Mouse (Mus musculus): ENCODE data around the gene Shank2. TPM values are rescaled to one million over a fixed set of nuclear protein-coding genes. Genes with fewer than 3 reads are reported as not detected.

Shank2 gene
- polyA plus RNA-seq, 1 experiment from 2014 or later, result 0.54 TPM

GRCm38 (mm10) chr7:144134699-144135098 is 133.0 kb downstream of the Shank2 start:
- H3K4me3 ChIP-seq (replicated peaks), result no peak overlapping the region
- H3K9ac ChIP-seq, result no peak overlapping the region
- no peak overlapping the region for H3K27ac ChIP-seq (replicated peaks)
- H3K27me3 ChIP-seq, result no peaks in the 10 kb centered on the region
- no peak for ATAC-seq (ENCODE audit: insufficient read depth)
- no peaks in the 10 kb centered on the region for H3K4me1 ChIP-seq (replicated peaks)
- WGBS (ENCODE audit: insufficient replicate concordance), result 81% methylated on average over 11 of the region's 11 CpGs
- no peak overlapping the region for H3K4me2 ChIP-seq
- no peaks in the 10 kb centered on the region for H3K9me3 ChIP-seq (replicated peaks)
- H3K36me3 ChIP-seq (replicated peaks), result no peaks in the 10 kb centered on the region

DNA sequence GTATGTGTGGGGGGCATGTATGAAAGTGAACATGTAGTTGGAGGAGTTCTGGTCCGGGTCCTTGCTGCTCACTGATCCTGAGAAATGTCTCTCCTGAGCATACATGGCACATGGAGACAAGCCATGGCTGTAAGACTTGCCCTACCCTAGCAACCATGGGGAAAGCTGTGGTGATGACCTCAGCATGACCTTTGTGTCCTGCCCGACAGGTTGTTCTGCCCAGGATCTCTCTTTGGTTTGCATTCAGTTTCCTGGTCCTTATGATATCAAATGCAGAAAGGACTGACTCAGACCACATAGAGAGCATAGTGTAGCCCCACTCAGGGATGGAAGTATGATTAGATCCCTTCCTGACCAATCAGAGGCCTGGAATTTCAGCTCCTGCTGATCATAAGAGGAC is 136.1 kb downstream of the Shank2 start:
- Histone ChIP-seq H3K4me1 (replicated peaks) (no peaks in the 10 kb centered on the region), H3K36me3 (replicated peaks) (no peaks in the 10 kb centered on the region), H3K4me2 (no peak overlapping the region), H3K9ac (no peak overlapping the region), H3K4me3 (replicated peaks) (no peak overlapping the region), H3K9me3 (replicated peaks) (no peaks in the 10 kb centered on the region), H3K27ac (replicated peaks) (no peak overlapping the region), H3K27me3 (no peaks in the 10 kb centered on the region)
- WGBS (ENCODE audit: insufficient replicate concordance), result 58% methylated on average over 2 of the region's 2 CpGs
- no peak for ATAC-seq (ENCODE audit: insufficient read depth)

DNA sequence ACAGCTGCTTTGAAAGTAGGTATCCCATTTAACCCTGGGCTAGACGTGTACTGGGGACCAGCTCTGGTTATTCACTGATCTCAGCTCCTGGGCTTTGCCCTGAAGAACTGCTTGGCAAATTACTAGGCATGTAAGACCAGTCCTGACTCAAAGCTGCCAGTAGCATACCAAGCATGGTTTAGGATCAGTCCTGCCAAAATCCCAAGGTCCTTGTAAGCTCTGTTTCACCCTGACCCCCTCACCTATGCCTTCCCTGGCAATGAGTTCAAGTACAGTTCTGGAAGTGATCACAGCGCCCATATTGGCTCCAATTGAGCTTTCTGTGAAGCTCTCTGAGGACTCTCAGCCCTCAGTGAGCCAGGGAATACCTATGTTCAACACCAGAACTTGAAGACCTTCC is 136.7 kb downstream of the Shank2 start:
- Histone ChIP-seq H3K27ac (replicated peaks) (no peak overlapping the region), H3K9ac (no peak overlapping the region), H3K4me3 (replicated peaks) (no peak overlapping the region), H3K36me3 (replicated peaks) (no peaks in the 10 kb centered on the region), H3K9me3 (replicated peaks) (no peaks in the 10 kb centered on the region), H3K4me1 (replicated peaks) (no peaks in the 10 kb centered on the region), H3K27me3 (no peaks in the 10 kb centered on the region), H3K4me2 (no peak overlapping the region)
- no peak for ATAC-seq (ENCODE audit: insufficient read depth)
- WGBS (ENCODE audit: insufficient replicate concordance), result 42% methylated on average over 2 of the region's 2 CpGs

GRCm38 (mm10) chr7:144139691-144140090 is 138.0 kb downstream of the Shank2 start:
- H3K9ac ChIP-seq, result no peak overlapping the region
- H3K4me1 ChIP-seq (replicated peaks), result no peaks in the 10 kb centered on the region
- no peak overlapping the region for H3K4me2 ChIP-seq
- H3K27me3 ChIP-seq, result no peaks in the 10 kb centered on the region
- H3K4me3 ChIP-seq (replicated peaks), result no peak overlapping the region
- H3K9me3 ChIP-seq (replicated peaks), result no peaks in the 10 kb centered on the region
- no peak for ATAC-seq (ENCODE audit: insufficient read depth)
- 61% methylated on average over 2 of the region's 2 CpGs for WGBS (ENCODE audit: insufficient replicate concordance)
- no peak overlapping the region for H3K27ac ChIP-seq (replicated peaks)
- H3K36me3 ChIP-seq (replicated peaks), result no peaks in the 10 kb centered on the region

GRCm38 (mm10) chr7:144140470-144140869 is 138.7 kb downstream of the Shank2 start:
- ATAC-seq (ENCODE audit: insufficient read depth), result no peak
- Histone ChIP-seq H3K27ac (replicated peaks) (no peak overlapping the region), H3K4me2 (no peak overlapping the region), H3K9ac (no peak overlapping the region), H3K9me3 (replicated peaks) (no peaks in the 10 kb centered on the region), H3K4me3 (replicated peaks) (no peak overlapping the region), H3K36me3 (replicated peaks) (no peaks in the 10 kb centered on the region), H3K27me3 (no peaks in the 10 kb centered on the region), H3K4me1 (replicated peaks) (no peaks in the 10 kb centered on the region)
- 54% methylated on average over 3 of the region's 3 CpGs for WGBS (ENCODE audit: insufficient replicate concordance)

DNA sequence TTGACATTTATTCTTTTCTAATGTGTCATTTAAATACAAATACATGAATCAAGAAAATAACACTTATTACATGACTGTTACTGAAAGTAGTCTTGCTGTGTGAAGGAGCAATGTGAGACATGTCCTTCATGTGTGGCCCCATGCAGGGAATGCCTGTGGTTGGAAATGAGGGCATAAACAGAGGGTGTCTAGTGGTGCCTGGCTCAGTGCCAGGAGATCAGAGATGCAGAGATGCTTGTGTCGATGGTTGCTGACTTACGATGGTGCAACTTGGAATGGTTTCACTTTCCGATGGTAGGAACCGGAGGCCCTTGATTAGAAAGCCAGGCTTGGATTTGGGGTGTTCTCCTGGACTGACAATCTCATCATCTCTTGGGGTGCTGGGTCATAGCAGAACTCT is 140.3 kb downstream of the Shank2 start:
- no peak for ATAC-seq (ENCODE audit: insufficient read depth)
- H3K9me3 ChIP-seq (replicated peaks), result no peaks in the 10 kb centered on the region
- H3K27me3 ChIP-seq, result no peaks in the 10 kb centered on the region
- H3K27ac ChIP-seq (replicated peaks), result no peak overlapping the region
- H3K9ac ChIP-seq, result no peak overlapping the region
- H3K4me2 ChIP-seq, result no peak overlapping the region
- no peaks in the 10 kb centered on the region for H3K4me1 ChIP-seq (replicated peaks)
- WGBS (ENCODE audit: insufficient replicate concordance), result 82% methylated on average over 4 of the region's 4 CpGs
- H3K4me3 ChIP-seq (replicated peaks), result no peak overlapping the region
- no peaks in the 10 kb centered on the region for H3K36me3 ChIP-seq (replicated peaks)

- H3K27me3 ChIP-seq, result no peaks in the 10 kb centered on the region
- ATAC-seq (ENCODE audit: insufficient read depth), result no peak
Measured at GRCm38 (mm10) chr7:144143941-144144340, 142.2 kb downstream of the Shank2 start.

GRCm38 (mm10) chr7:144148111-144148510 is 146.4 kb downstream of the Shank2 start:
- Histone ChIP-seq H3K9me3 (replicated peaks) (no peaks in the 10 kb centered on the region), H3K4me1 (replicated peaks) (no peaks in the 10 kb centered on the region), H3K4me2 (no peak overlapping the region), H3K9ac (no peak overlapping the region), H3K27ac (replicated peaks) (no peak overlapping the region), H3K36me3 (replicated peaks) (no peaks in the 10 kb centered on the region), H3K4me3 (replicated peaks) (no peak overlapping the region), H3K27me3 (no peaks in the 10 kb centered on the region)
- ATAC-seq (ENCODE audit: insufficient read depth), result no peak
- WGBS (ENCODE audit: insufficient replicate concordance), result 45% methylated on average over 4 of the region's 4 CpGs

More at GRCm38 (mm10) chr7:144143941-144144340, 142.2 kb downstream of the Shank2 start:
- H3K4me1 ChIP-seq (replicated peaks), result no peaks in the 10 kb centered on the region
- H3K36me3 ChIP-seq (replicated peaks), result no peaks in the 10 kb centered on the region
- no peak overlapping the region for H3K9ac ChIP-seq
- no peak overlapping the region for H3K27ac ChIP-seq (replicated peaks)
- H3K9me3 ChIP-seq (replicated peaks), result no peaks in the 10 kb centered on the region
- H3K4me3 ChIP-seq (replicated peaks), result no peak overlapping the region
- 46% methylated on average over 2 of the region's 2 CpGs for WGBS (ENCODE audit: insufficient replicate concordance)
- H3K4me2 ChIP-seq, result no peak overlapping the region

DNA sequence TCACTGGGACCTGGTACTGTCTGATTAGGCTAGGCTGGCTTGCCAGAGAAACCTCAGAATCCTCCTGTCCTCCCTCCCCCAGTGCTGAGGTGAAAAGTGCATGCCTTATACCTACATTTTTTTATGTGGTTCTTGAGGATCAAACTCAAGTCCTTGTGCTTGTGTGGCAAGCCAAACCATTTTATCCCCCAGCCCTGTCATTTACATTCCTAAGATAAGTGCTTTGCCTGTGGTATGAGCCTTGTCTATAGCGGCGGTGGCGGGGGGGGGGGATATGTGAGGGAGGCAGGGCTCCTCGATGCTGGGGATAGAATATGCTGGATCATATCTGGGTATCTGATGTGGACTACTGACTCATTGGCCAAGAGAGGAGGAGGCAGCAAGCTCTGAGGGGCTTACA is 151.4 kb downstream of the Shank2 start:
- H3K4me3 ChIP-seq (replicated peaks), result no peak overlapping the region
- H3K9me3 ChIP-seq (replicated peaks), result no peaks in the 10 kb centered on the region
- no peak overlapping the region for H3K9ac ChIP-seq
- H3K4me1 ChIP-seq (replicated peaks), result no peaks in the 10 kb centered on the region
- no peaks in the 10 kb centered on the region for H3K36me3 ChIP-seq (replicated peaks)
- no peak overlapping the region for H3K4me2 ChIP-seq
- no peak overlapping the region for H3K27ac ChIP-seq (replicated peaks)
- WGBS (ENCODE audit: insufficient replicate concordance), result 67% methylated on average over 4 of the region's 4 CpGs
- ATAC-seq (ENCODE audit: insufficient read depth), result no peak
- H3K27me3 ChIP-seq, result no peaks in the 10 kb centered on the region

- WGBS (ENCODE audit: insufficient replicate concordance), result 62% methylated on average over 8 of the region's 8 CpGs
Measured at GRCm38 (mm10) chr7:144153682-144154081, 152.0 kb downstream of the Shank2 start.

DNA sequence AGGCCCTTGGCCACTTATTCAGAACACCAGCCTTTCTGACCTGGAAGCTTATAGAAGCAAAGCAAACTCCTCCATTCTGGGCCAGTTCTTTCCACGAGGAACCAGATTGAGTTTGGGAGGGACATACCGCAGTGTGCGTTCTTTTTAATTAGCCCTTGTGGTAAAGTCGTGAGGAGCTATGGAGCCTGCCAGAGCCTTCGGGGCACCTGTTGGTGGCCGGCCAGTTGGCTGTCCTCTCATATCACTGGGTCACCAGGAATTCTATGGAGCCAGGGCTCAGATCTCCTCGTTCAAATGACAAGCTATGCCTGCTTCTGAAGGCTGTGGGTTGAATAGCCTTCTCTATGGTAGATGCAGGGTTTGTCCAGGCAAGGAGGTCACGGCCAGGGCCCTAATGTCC is 156.2 kb downstream of the Shank2 start:
- no peaks in the 10 kb centered on the region for H3K4me1 ChIP-seq (replicated peaks)
- no peak overlapping the region for H3K27ac ChIP-seq (replicated peaks)
- H3K27me3 ChIP-seq, result no peaks in the 10 kb centered on the region
- no peak overlapping the region for H3K4me3 ChIP-seq (replicated peaks)
- no peak for ATAC-seq (ENCODE audit: insufficient read depth)
- H3K9me3 ChIP-seq (replicated peaks), result no peaks in the 10 kb centered on the region
- 73% methylated on average over 8 of the region's 8 CpGs for WGBS (ENCODE audit: insufficient replicate concordance)
- no peaks in the 10 kb centered on the region for H3K36me3 ChIP-seq (replicated peaks)
- H3K4me2 ChIP-seq, result no peak overlapping the region
- no peak overlapping the region for H3K9ac ChIP-seq

More at GRCm38 (mm10) chr7:144153682-144154081, 152.0 kb downstream of the Shank2 start:
- Histone ChIP-seq H3K36me3 (replicated peaks) (no peaks in the 10 kb centered on the region), H3K27ac (replicated peaks) (no peak overlapping the region), H3K9me3 (replicated peaks) (no peaks in the 10 kb centered on the region), H3K9ac (no peak overlapping the region), H3K27me3 (no peaks in the 10 kb centered on the region), H3K4me1 (replicated peaks) (no peaks in the 10 kb centered on the region), H3K4me3 (replicated peaks) (no peak overlapping the region), H3K4me2 (no peak overlapping the region)
- no peak for ATAC-seq (ENCODE audit: insufficient read depth)

- Histone ChIP-seq H3K27me3 (no peaks in the 10 kb centered on the region), H3K27ac (replicated peaks) (no peak overlapping the region), H3K9ac (no peak overlapping the region), H3K4me1 (replicated peaks) (no peaks in the 10 kb centered on the region), H3K9me3 (replicated peaks) (no peaks in the 10 kb centered on the region), H3K36me3 (replicated peaks) (no peaks in the 10 kb centered on the region), H3K4me2 (no peak overlapping the region), H3K4me3 (replicated peaks) (no peak overlapping the region)
- ATAC-seq (ENCODE audit: insufficient read depth), result no peak
- 62% methylated on average over 8 of the region's 8 CpGs for WGBS (ENCODE audit: insufficient replicate concordance)
Measured at GRCm38 (mm10) chr7:144159556-144159955, 157.8 kb downstream of the Shank2 start.
